Mouse (Mus musculus) megakaryocyte-erythroid progenitor cell, adult 5-6 weeks (primary cell): ENCODE measurements around the gene Atf7. TPM values are rescaled to one million over a fixed set of nuclear protein-coding genes. Genes with fewer than 3 reads are reported as not detected.
A peak's percentile ranks its signal among the peaks of the same experiment; 100 is the strongest.
"Not testable (repeated sequence)": the region's sequence is repeated elsewhere in the genome, so short reads cannot be mapped to it uniquely, and the experiment has no call there.

Source experiments
- ATAC-seq: replicated peaks from 2 replicates; pipeline ENCODE4 v1.8.0; 2016; ENCODE audit warnings: mild to moderate bottlenecking, inconsistent platforms; ENCODE audit not compliant: severe bottlenecking, poor library complexity, low FRiP score, low TSS enrichment
- total RNA-seq, 2 experiments: library from RNA; stranded (forward) in 1 of 2; stranded (reverse) in 1 of 2; fragments of 200-1000, 215-1000 nt in 1 of 2; fragments of >200 nt in 1 of 2; fragmentation: Nextera tagmentation in 1 of 2; gene quantifications; 2 replicates each; pipeline ENCODE4 v1.2.3; 2014 to 2017

Gene Atf7
- total RNA-seq (2014; fragmentation: Nextera tagmentation) (115 and 116 TPM in 2 replicates), total RNA-seq (2017) (24.7 and 27.0 TPM in 2 replicates)

DNA sequence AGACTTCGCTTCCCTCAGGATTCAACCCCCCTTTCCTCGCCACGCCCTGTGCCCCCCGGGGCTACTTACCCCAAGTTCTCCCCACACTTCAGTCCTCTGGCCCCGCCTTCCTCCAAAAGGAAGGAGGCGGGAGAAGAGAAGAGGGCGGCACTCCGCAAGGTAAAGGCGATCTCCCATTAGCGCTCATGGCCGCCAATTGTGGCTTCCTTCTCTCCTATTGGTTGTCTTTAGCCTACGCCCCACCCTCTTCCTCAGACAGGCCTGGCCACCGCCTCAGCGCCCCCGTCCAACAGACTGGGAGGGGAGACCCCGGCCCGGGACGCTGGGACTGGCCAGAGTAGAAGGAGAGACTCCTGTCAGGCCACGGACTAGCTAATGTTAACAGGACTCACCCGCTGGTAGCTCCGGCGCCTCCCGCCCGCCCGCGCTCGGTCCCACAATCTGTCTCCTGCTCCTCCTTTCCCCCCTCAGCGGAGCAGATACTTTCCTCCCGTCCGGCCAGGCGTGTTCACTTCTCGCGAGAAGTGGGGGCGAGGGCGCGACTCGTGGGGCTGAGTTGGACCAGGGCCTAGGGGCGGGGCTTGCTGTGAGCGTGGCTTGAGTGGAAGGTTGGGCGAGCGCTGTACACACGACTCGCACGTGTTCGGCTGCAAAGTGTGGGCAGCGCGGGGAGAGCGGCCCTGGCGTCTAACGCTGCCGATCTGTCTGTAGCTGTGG, at the start of gene Atf7, which contains the start of gene Gm28047:
TSS of gene Atf7 (minus strand) at position 495 of the 717 bp plus-strand sequence.
TSS of gene Gm28047 (minus strand) at position 98 of the 717 bp plus-strand sequence.
- ATAC-seq = peak; percentile 96

DNA sequence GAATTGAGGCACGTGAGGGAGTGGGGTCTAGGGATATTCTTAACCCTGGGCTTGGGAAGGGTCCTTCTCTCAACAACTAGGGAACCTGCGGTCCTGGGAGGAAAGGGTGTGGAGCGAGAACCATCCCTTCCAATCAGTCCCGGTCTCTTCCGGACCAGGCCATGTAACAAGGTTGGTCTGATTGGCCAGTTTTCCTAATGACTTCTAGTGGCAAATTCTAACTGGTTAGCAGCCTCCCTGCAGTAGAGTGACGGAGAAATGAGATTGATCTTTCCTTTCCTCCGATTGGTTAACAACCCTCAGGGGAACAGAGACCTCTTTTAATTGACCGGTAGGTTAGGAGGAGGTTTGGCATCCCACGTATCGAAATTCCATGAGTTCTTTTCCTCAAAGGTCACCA, 48.3 kb upstream of the Atf7 start:
- ATAC-seq = no peak

DNA sequence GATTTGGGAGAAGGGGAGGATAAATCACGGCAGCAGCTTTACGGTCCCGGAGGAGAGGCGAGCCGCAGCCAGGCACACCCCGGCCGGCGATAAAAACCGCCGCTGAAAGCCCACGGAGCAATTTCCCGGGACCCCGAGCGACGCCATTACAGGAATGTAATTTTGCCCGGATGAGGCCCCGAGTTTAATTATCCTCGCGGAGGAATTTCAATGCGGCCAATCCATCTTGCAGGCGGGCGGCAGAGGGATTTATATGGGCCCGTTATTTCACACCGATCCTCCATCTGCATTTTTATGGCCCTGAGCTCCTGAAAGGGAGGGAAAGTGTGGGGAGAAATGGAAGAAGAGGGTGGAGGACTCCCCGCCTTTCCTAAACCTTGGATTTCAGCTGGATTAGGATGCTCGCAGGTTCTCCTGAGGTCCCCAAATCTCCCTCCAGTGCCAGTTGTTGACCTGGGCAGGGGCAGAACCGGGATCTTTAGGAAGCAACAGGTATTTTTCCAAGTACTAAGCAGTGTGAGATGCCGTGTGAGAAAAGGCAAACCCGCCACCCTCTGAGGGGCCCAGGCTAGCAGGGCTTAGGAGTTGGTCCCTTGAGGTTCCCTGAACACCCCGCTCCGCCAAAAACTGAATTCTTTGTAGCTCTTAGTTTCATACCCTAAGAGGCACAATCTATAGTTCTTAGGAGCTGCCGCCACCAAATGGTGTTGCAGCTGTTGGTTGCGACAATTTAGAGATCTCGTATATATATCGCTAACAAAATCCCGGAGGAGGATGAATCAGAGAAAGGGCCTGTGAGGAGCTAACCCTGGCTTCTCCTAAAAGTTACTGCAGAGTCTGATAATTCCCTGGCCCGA, 47.2 kb upstream of the Atf7 start, which contains the start of gene Atp5g2:
TSS of gene Atp5g2 (minus strand) at position 138 of the 857 bp plus-strand sequence.
- ATAC-seq = no peak

DNA sequence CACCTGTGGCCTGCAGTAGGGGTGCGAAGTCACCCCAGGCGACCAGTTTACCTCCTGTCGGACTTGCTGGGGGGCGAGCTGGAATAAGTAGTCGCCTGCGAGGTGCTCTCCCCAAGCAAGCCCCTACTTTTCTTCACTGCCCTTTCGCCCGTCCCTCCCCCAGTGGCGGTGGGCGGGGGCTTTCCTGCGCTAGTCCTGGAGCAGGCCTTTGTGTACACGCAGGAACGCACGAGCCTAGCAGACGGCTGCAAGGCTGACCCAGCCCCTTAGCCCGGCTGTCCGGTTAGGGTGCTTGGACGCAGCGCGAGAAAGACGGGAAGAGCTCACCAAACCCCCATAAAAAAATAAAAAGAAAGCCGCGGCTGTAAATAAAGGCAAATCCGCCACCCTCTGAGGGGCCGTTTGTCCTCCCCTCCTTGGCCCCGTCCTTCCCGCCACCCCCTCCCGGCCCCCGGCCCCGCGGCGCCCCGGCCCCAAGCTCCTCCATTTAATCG, 46.5 kb upstream of the Atf7 start:
- peak; percentile 30 for ATAC-seq

DNA sequence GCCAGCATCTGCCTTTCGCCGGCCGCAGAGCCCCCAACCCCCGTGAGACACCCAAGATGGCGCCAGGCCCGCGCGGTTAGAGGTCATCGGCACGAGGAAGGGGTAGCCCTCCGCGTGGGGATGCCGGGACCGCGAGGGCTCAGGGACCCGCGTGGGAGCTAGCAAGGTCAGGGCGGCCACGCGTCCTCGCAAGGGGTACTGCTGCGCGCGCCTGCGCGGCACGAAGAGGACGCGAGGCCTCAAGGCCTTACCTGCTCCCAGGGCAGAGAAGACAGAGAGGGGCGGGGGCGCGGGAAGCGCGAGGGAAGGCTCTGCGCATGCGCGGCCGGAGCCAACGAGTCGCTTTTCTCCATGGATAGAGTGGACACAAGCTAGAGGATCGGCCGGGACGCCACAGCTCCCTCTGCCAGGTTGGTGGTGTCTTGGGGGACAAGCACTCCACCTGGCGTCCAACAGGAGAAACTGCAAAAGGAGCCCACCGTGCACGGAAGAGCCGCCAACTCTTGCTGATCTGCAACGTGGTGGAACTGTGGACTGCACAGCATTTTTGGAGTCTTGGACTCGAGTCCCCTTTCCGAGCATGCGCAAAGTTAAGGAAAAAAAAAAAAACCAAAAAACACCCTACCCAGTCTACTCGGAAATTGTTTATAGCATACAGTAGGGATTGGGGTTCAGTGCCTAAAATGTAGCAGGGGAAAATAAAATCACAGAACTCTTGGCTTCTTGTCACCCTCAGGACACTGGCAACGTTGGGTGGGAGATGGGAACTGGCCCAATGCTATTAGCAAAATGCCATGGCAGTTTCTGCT, 45.7 kb upstream of the Atf7 start:
- peak; percentile 93 for ATAC-seq

DNA sequence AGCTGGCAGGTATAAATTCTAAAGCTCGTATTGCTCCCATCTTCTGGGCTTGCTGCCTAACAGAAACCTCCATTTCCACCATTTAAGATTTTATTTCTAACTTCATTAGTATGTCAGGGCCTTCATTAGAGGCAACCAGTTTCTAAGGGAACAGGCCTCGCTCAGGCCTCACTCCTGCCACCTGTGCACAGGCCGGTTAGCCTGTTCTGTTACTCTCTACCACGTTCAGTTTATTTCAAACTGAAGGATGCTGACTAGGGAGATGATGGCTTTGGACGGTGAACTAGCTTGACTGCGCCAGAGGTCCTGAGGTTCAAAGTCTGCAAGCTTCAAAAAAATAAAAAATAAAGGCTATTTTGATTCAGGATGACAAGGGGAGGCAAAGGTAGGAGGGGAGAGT, 45.0 kb upstream of the Atf7 start:
- ATAC-seq = no peak

DNA sequence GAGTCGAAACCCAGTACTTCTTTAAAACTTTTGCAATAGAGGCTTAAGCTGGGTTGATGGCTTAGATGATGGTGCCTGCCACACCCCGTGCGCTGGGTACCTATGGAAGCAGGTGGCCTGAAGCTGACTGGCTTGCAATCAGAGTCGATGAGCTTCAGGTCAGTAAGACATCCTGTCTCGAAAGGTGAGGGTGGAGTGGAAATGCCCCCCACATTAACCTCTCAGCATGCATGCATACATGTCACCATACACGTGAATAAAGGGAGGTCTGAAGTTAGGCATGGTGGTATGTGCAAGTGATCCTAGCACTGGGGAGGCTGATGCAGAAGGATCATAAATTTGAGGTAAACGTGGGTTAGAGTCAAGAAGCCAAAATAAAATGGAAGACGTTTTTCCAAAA, 44.3 kb upstream of the Atf7 start:
- ATAC-seq = no peak

DNA sequence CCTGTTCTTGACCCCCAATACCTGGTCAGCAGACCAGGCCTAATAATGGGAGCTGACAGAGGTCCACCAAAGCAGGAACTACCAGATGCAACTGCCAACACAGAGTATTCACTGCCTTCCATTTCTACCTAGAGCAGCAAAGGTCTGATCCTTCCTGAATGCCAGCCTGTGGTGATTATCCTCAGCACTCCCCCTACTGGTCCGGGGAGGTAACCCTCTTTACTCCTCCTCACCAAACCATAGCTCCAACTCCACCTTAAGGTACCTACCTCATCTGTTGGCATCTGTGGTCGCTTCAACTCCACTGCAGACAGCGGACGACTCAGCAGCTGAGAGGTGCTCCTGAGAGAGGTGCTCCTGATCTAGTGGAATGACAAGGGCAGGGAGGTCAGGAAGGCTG, 40.2 kb upstream of the Atf7 start:
- ATAC-seq = peak; percentile 96

DNA sequence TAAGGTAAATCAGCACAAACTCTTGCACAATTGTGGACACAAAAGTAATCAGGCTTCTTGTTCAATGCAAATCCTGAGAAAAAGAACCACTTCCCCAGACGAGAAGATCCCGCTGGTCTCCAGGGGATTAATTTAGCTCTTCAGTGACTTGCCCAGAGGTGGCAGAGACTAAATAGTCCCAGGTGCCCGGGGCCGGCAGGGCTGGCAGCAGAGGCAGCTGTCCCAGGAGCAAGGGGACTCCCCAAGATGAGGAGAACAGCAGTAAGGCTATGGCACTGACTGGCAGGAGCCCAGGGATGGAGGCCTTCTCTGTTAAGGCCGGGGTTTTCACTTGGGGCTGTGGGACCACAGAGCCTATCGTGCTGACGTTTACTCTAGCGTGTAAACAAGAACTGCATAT, 38.6 kb upstream of the Atf7 start:
- no peak for ATAC-seq

DNA sequence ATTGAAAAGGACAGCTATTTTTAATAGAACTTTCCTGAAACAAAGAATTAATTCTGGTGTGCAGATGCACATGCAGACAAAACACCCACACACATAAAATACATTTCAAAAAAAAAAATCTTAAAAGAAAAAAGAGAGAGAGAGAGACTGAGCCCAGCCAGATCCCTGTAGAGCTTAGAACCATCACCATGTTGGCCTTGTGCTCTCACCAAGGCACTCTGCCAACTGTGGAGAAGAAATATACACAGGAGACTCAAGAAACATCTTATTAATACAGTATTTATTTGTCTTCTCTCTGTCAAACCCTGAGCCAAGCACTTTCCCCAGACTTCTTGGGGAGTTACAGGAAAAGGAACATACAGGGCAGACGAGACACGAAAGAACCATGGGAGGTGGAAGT, 37.3 kb upstream of the Atf7 start:
- ATAC-seq = not testable (repeated sequence)

DNA sequence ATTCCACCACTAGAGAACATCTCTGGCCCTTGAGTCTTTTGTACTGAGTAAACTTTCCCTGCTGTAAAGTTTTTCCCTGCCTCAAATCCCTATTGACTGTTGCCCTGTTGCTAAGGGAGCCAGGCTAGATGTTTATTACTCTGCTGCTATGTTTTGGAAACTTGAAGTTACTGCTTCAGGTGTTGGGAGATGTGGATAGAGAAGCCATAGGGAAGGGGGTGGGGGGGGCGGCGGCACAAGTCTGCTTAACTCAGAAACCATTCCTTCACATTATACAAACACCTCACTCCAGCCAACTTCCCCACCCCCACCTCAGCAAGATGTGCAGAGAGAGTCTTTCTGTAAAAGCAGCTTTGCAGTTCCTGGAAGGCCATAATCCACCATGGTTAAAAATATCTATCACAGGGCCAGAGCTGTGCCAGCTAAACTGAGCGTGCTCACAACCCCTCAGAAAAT, 32.7 kb upstream of the Atf7 start:
- no peak for ATAC-seq

DNA sequence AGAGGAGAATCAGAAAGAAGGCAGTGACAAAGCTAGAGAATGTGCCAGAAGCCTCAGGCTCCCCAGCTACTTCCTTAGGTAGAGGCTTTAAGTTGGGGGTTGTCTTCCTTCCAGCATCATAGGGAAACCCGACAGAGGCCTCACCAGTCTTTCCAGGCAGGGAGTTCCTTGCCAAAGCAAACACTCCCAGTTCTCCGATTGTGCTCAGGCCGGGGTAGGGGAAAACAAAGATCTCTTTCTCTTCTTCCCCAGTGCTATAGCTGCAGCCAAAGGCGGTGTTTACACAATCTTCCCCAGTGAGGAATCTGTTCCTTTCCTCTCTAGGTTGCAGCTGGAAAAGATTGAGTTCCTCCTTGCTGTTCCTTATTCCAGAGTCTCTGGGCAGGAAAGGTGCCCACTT, 31.4 kb upstream of the Atf7 start:
- no peak for ATAC-seq

DNA sequence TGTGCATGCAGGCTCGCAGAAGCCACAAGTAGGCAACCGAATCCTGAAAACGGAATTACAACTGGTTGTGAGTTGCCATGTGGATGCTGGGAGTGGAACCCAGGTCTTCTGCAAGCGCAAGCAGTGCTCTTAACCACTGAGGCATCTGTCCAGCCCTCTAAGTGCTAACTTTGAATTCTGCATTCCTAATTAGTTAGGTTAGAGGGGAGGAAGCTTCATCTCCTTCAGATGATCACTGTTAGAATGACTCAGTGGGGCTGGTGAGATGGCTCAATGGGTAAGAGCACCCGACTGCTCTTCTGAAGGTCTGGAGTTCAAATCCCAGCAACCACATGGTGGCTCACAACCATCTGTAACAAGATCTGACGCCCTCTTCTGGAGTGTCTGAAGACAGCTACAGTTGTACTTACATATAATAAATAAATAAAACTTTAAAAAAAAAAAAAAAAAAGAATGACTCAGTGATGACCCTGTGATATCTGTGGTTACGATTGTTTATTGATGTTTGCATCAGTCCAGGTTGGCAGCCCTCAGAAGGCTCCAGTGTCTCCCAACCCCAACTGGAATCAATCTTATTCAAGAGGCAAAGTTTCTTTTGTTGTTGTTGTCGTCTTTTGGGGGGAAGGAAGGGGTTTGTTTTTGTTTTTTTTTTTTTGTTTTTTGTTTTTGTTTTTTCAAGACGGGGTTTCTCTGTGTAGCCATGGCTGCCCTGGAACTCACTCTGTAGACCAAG, 26.8 kb upstream of the Atf7 start:
- ATAC-seq = not testable (repeated sequence)

DNA sequence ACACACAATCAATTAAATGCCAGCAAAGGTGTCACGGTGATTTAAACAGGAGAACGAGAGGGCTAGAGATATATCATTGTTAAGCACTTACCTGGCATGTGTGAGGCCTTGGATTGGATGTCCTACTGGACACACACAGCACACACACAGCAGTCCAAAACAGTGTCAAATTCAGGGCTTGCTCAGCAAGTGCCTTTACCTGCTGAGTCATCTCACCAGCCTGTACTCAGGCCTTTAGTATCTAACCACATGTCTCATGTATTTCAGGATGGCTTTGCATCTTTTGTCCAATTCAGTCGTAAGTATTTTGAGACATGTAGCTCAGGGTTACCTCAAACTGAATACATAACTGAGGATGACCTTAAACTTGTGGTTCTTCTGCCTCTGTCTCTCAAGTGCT, 25.8 kb upstream of the Atf7 start:
- ATAC-seq = peak; percentile 50

DNA sequence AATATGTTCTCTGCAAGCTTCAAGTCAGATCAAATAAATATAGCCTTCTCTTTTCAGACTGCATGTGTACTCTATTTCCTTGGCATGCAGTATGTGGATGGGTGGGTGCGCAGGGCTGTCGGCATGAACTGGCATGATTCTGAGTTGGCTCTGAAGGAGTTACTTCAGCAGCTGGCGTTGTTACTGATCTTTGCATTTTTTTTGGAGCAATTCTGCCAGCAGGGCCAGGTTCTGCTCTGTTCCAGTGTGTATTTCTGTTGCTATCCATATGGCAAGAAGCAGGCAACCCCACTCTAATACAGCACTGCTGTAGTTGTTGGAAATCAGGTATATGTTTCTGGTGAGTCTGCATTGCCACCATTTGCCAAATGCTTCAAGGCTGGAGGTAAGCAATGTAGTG, 10.6 kb upstream of the Atf7 start:
- no peak for ATAC-seq

DNA sequence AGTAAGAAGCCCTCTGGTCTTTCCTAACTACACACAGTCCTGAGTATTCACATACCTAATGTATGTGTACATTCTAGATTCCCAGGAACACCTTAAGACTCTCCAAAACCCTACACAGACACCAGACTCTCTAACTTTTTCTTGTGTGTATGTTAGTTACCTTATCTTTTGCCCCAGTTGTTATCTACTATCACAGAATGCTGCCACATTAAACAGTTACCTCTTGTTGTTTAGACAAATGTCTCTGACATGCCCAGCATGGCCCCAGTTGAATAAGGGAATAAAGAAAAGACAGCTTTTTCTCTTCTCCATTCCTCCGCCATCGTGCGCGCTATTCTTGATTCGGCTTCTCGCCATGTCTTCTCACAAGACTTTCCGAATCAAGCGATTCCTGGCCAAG, 9.4 kb upstream of the Atf7 start:
- ATAC-seq = peak; percentile 63; the same call in 1 of the 2 replicates

DNA sequence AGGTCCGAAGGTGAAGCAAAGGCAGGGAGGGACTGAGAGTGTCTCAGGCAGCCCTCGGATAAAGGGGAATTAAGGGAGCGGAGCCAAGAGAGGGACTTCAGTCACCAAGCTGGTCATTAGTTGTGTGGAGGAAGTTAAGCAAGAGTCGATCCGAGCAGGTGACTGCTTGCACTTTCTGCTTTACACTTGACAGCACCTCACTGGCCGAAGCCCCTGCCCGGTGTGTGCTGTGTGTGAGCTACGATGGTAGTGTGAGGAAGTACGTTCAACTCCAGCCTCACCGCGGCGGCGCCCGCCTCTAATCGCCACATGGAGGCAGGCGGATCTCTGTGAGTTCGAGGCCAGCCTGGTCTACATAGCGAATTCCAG, 407 bp upstream of the Atf7 start:
- ATAC-seq = no peak; the same call in 1 of the 2 replicates

DNA sequence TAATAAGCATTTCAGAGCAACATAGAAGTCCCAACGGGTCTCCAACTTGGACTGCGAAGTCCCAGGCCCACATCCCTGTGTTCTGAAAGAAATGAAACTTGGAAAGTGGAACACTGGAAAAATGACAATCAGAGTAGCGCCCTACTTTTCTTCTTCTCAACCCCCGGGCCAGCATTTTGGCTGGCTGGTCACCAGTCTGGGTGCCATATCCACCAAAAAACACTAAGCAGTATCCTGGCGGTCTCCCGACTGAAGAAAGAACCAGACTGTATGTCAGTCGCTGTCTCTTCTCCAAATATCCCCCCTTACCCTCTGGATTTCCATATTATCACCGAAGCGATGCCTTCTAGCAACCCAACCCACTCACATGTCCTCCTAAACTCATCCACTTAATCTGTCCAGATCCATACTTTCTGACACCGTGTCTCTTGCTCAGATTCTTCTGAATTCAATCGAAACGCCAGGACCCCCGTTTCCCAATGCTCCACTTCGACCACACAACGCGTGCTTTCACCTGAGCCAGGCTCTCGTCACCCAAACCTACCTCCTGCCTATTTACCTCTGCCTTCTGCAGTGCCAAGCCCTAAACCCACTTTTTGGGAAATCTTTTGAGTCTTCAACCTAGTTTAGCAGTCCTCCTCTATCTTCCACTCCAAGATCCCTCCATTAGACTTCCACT, 834 bp downstream of the Atf7 start:
- ATAC-seq = peak; percentile 8; the same call in 1 of the 2 replicates
